Mouse (Mus musculus): ENCODE measurements around the gene Taar9. TPM values are rescaled to one million over a fixed set of nuclear protein-coding genes. Genes with fewer than 3 reads are reported as not detected.
"Not testable (repeated sequence)": the region's sequence is repeated elsewhere in the genome, so short reads cannot be mapped to it uniquely, and the experiment has no call there.

Taar9 gene
- polyA plus RNA-seq, 1 experiment from 2014 or later = not detected

DNA sequence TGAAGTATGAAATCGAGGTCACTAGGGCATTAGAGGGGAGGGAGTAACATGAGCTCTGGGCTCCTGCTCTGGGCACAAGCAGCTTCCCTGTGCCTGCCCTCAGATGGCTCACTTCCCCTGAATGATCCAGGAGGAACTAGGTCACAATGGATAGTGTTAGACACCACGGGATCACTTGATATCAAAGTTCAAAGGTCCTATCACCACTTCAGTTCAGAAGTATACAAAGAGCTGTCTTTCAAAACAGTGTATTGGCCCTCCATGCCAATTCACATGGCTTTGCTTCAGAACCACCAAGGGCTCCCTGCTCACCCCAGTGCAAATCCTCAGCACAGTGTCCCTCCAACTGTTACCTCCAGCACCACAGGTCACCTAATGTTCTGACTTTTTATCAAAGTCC lies 34.6 kb downstream of the Taar9 start:
- not testable (repeated sequence) for ATAC-seq (ENCODE audit: insufficient number of reproducible peaks, low FRiP score, low TSS enrichment, low read depth); H3K9me3 ChIP-seq (replicated peaks)
- WGBS = 19% methylated on average over 2 of the region's 2 CpGs

DNA sequence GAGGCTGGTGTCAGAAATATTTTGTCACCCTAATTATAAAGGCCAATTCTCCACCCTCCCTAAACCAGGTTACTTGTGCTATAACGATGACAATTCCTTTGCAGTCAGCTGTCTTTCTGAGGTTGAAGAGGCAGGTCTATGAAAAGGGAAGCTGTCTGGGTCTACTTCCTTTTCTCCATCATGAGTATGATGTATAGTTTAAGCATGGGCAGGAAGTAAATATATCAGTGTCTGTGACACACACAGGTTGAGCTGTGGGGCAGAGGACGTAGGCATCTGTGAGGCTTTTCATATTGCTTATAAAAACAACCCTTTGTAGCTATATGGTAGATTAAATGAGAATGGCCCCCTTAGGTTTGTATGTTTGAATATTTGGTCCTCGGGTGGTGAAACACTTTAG lies 50.3 kb downstream of the Taar9 start:
- Histone ChIP-seq H3K4me1 (no peaks in the 10 kb centered on the region), H3K27me3 (no peaks in the 10 kb centered on the region), H3K4me3 (replicated peaks) (no peak overlapping the region), H3K9ac (no peak overlapping the region), H3K9me3 (replicated peaks) (no peaks in the 10 kb centered on the region), H3K27ac (replicated peaks) (no peak overlapping the region), H3K36me3 (no peaks in the 10 kb centered on the region), H3K4me2 (replicated peaks) (no peak overlapping the region)
- ATAC-seq (ENCODE audit: insufficient number of reproducible peaks, low FRiP score, low TSS enrichment, low read depth) = no peak
- WGBS = 84% methylated on average over 3 of the region's 3 CpGs

More for the DNA sequence above, 34.6 kb downstream of the Taar9 start:
- H3K27me3 ChIP-seq; H3K36me3 ChIP-seq; H3K9ac ChIP-seq; H3K4me2 ChIP-seq (replicated peaks); H3K27ac ChIP-seq (replicated peaks); H3K4me3 ChIP-seq (replicated peaks); H3K4me1 ChIP-seq: not testable (repeated sequence)

Other genes with a start within 250 kb of the Taar9 start
- gene Vnn1, start 214.8 kb downstream of the Taar9 start, polyA plus RNA-seq (2015; fragmentation: Nextera tagmentation; extraction: Ambion mirVana) = 0.43 and 0.56 TPM in 2 replicates
- gene Taar1, start 189.2 kb downstream of the Taar9 start, polyA plus RNA-seq (2015; fragmentation: Nextera tagmentation; extraction: Ambion mirVana) = not detected in 2 replicates
- 0.50 and 0.75 TPM in 2 replicates for gene Taar2, start 171.0 kb downstream of the Taar9 start, polyA plus RNA-seq (2015; fragmentation: Nextera tagmentation; extraction: Ambion mirVana)
- not detected in 2 replicates for gene Taar3, start 160.0 kb downstream of the Taar9 start, polyA plus RNA-seq (2015; fragmentation: Nextera tagmentation; extraction: Ambion mirVana)
- not detected in 2 replicates for gene Taar4, start 149.0 kb downstream of the Taar9 start, polyA plus RNA-seq (2015; fragmentation: Nextera tagmentation; extraction: Ambion mirVana)
- gene Taar5, start 138.8 kb downstream of the Taar9 start, polyA plus RNA-seq (2015; fragmentation: Nextera tagmentation; extraction: Ambion mirVana) = not detected in 2 replicates
- gene Taar6, start 123.9 kb downstream of the Taar9 start, polyA plus RNA-seq (2015; fragmentation: Nextera tagmentation; extraction: Ambion mirVana) = not detected in 2 replicates
- gene Taar7a, start 116.1 kb downstream of the Taar9 start, polyA plus RNA-seq (2015; fragmentation: Nextera tagmentation; extraction: Ambion mirVana) = not detected in 2 replicates
- 0.15 TPM in 1 of 2 replicates, not detected in the other for gene Taar7b, start 109.6 kb downstream of the Taar9 start, polyA plus RNA-seq (2015; fragmentation: Nextera tagmentation; extraction: Ambion mirVana)
- gene Taar7d, start 82.3 kb downstream of the Taar9 start, polyA plus RNA-seq (2015; fragmentation: Nextera tagmentation; extraction: Ambion mirVana) = 0.27 and 0.37 TPM in 2 replicates
- not detected in 2 replicates for gene Taar7e, start 71.9 kb downstream of the Taar9 start, polyA plus RNA-seq (2015; fragmentation: Nextera tagmentation; extraction: Ambion mirVana)
- gene Taar7f, start 60.0 kb downstream of the Taar9 start, polyA plus RNA-seq (2015; fragmentation: Nextera tagmentation; extraction: Ambion mirVana) = not detected in 2 replicates
- gene Taar8a, start 33.0 kb downstream of the Taar9 start, polyA plus RNA-seq (2015; fragmentation: Nextera tagmentation; extraction: Ambion mirVana) = not detected in 2 replicates
- not detected in 2 replicates for gene Taar8b, start 17.2 kb downstream of the Taar9 start, polyA plus RNA-seq (2015; fragmentation: Nextera tagmentation; extraction: Ambion mirVana)
- not detected in 2 replicates for gene Taar8c, start 7.6 kb downstream of the Taar9 start, polyA plus RNA-seq (2015; fragmentation: Nextera tagmentation; extraction: Ambion mirVana)
- gene Stx7, start 39.8 kb upstream of the Taar9 start, polyA plus RNA-seq (2015; fragmentation: Nextera tagmentation; extraction: Ambion mirVana) = 70.1 and 73.2 TPM in 2 replicates
- 29.5 and 29.8 TPM in 2 replicates for gene Moxd1, start 114.0 kb upstream of the Taar9 start, polyA plus RNA-seq (2015; fragmentation: Nextera tagmentation; extraction: Ambion mirVana)

Data from embryonic facial prominence, embryonic 15.5 days (tissue).